Mouse (Mus musculus): ENCODE results near the gene Adcy4.

Adcy4 gene

GRCm38 (mm10) chr14:55747051-55747847 is 36.6 kb downstream of the Adcy4 start:
- DNase-seq = no peak

GRCm38 (mm10) chr14:55745861-55746237 is 38.0 kb downstream of the Adcy4 start:
- no peak for DNase-seq

GRCm38 (mm10) chr14:55745180-55745860 is 38.6 kb downstream of the Adcy4 start, which contains the start of the genes Dhrs1 and Nop9:
TSS of gene Dhrs1 (minus strand) at chr14:55745690.
TSS of gene Nop9 (plus strand) at chr14:55745693.
- peak; percentile 92 for DNase-seq

- peak; percentile 92 for DNase-seq
Observed at GRCm38 (mm10) chr14:55743711-55744110, 40.2 kb downstream of the Adcy4 start.

- DNase-seq = no peak
Observed at GRCm38 (mm10) chr14:55737086-55737687, 46.7 kb downstream of the Adcy4 start.

- no peak for DNase-seq
Observed at GRCm38 (mm10) chr14:55735758-55736157, 48.1 kb downstream of the Adcy4 start.

GRCm38 (mm10) chr14:55735334-55735733 is 48.6 kb downstream of the Adcy4 start:
- DNase-seq = no peak

GRCm38 (mm10) chr14:55734869-55735268 is 49.0 kb downstream of the Adcy4 start:
- no peak for DNase-seq

GRCm38 (mm10) chr14:55733889-55734288 is 50.0 kb downstream of the Adcy4 start:
- no peak for DNase-seq

- DNase-seq = no peak
Observed at GRCm38 (mm10) chr14:55730531-55731032, 53.3 kb downstream of the Adcy4 start.

- DNase-seq = no peak
Observed at GRCm38 (mm10) chr14:55730116-55730515, 53.8 kb downstream of the Adcy4 start.

- no peak for DNase-seq
Observed at GRCm38 (mm10) chr14:55727889-55728685, 55.8 kb downstream of the Adcy4 start.

- DNase-seq = no peak
Observed at GRCm38 (mm10) chr14:55726261-55726660, 57.6 kb downstream of the Adcy4 start.

- peak; percentile 72 for DNase-seq
Observed at GRCm38 (mm10) chr14:55724411-55724871, 59.5 kb downstream of the Adcy4 start.

- DNase-seq = no peak
Observed at GRCm38 (mm10) chr14:55723433-55723832, 60.5 kb downstream of the Adcy4 start.

GRCm38 (mm10) chr14:55722438-55722945 is 61.4 kb downstream of the Adcy4 start:
- no peak for DNase-seq

- DNase-seq = peak; percentile 99
Observed at GRCm38 (mm10) chr14:55721700-55722437, 62.0 kb downstream of the Adcy4 start, which contains the start of gene Rabggta. TSS of gene Rabggta (minus strand) at chr14:55722263.

- DNase-seq = no peak
Observed at GRCm38 (mm10) chr14:55721076-55721475, 62.8 kb downstream of the Adcy4 start.

GRCm38 (mm10) chr14:55720666-55721065 is 63.2 kb downstream of the Adcy4 start:
- DNase-seq = no peak

GRCm38 (mm10) chr14:55719737-55720136 is 64.2 kb downstream of the Adcy4 start:
- no peak for DNase-seq

Measured in thymus, postnatal 4 days (tissue).